In genomic region chr13:23437908-23438307, GRCm38 (mm10) we compare ENCODE assay signal across 8 mouse cellular contexts. TPM values are rescaled to one million over a fixed set of nuclear protein-coding genes. Genes with fewer than 3 reads are reported as not detected.
DNase-seq lines count a peak whose midpoint lies in the region; ATAC-seq lines count a peak whose summit lies in the region.

No protein-coding gene starts in this region.

- ATAC-seq in common myeloid progenitor, adult 5-6 weeks (replicated peaks; ENCODE audit: low read depth, poor library complexity, severe bottlenecking) = peak; percentile 30
- ATAC-seq in megakaryocyte, adult 5-6 weeks (ENCODE audit: poor library complexity, severe bottlenecking) = peak; percentile 70

- DNase-seq in T-cell, adult 2 months (ENCODE audit: low spot score) = peak; percentile 79
- peak; percentile 82 for DNase-seq in gastrocnemius, postnatal 10 days
- peak; percentile 91 for DNase-seq in induced T-regulatory cell, adult 2 months (ENCODE audit: low read depth)
- peak; percentile 71 to 99 for DNase-seq in left cerebral cortex, adult 8-10 months (ENCODE audit: low spot score in 2 of 2)
- DNase-seq in right cerebral cortex, postnatal 10 days (ENCODE audit: low spot score in 2 of 2) = peak; percentile 88 to 89
- peak; percentile 79 for DNase-seq in urinary bladder, postnatal 25 days (ENCODE audit: low spot score)

RNA-seq across cellular contexts. Expression of gene Abt1, which starts 14.2 kb away (rescaled TPM):
- total RNA-seq in common myeloid progenitor, adult 5-6 weeks (2017) = 14.7 and 15.6 TPM in 2 replicates
- total RNA-seq in gastrocnemius, postnatal 10 days (2021) = 1 to 10 TPM; 4.8 to 5.3 TPM
- total RNA-seq in left cerebral cortex, adult 8-10 months (2022) = 1 to 10 TPM; 8.1 to 9.3 (median 8.6) TPM
- 5.1 and 5.2 TPM in 2 replicates for total RNA-seq in megakaryocyte, adult 5-6 weeks (2015)
- 6.8 and 11.2 TPM in 2 replicates for total RNA-seq in megakaryocyte, adult 5-6 weeks (2017)

RNA-seq across cellular contexts. Expression of gene Btn1a1, which starts 27.8 kb away (rescaled TPM):
- total RNA-seq in common myeloid progenitor, adult 5-6 weeks (2017) = not detected in 2 replicates
- not detected for total RNA-seq in gastrocnemius, postnatal 10 days (2021)
- under 1 TPM in 2 of 4 experiments, not detected in 2; 0.09 to 0.13 TPM for total RNA-seq in left cerebral cortex, adult 8-10 months (2022)
- total RNA-seq in megakaryocyte, adult 5-6 weeks (2015) = not detected in 2 replicates
- total RNA-seq in megakaryocyte, adult 5-6 weeks (2017) = not detected in 2 replicates

RNA-seq across cellular contexts. Expression of gene Btn2a2, which starts 50.7 kb away (rescaled TPM):
- total RNA-seq in common myeloid progenitor, adult 5-6 weeks (2017) = not detected in 2 replicates
- under 1 TPM in 1 of 2 experiments, not detected in 1; 0.11 TPM for total RNA-seq in gastrocnemius, postnatal 10 days (2021)
- 1 to 10 TPM in 2 of 4 experiments, under 1 TPM in 2; 0.63 to 1.1 (median 0.99) TPM for total RNA-seq in left cerebral cortex, adult 8-10 months (2022)
- total RNA-seq in megakaryocyte, adult 5-6 weeks (2015) = not detected in 2 replicates
- not detected in 2 replicates for total RNA-seq in megakaryocyte, adult 5-6 weeks (2017)

Comparison
In these comparisons a context has a peak if more than half of its experiments do, and no peak if none do; other contexts are left out.
1. Peak in every context shown above with its lines: DNase-seq and ATAC-seq.